Mouse (Mus musculus) MEL (cell line): ENCODE measurements at regions not wholly inside any gene's neighbourhood (a gene's known extent, or its start where the extent isn't known, plus 50 kb on each side); places are given as distances from the start of the nearest gene placed in this dataset.
A peak's percentile ranks its signal among the peaks of the same experiment; 100 is the strongest.

Experiments used
- DNase-seq: peaks from one replicate; pipeline ENCODE4 v3.0.0; 2011; ENCODE audit warnings: low read depth, low spot score
- H3K27ac ChIP-seq: 2 replicates; pipeline ENCODE4 v1.5.1; 2012; ENCODE audit warnings: low read depth, mild to moderate bottlenecking, control low read depth, low read length, moderate library complexity; ENCODE audit not compliant: control insufficient read depth
- H3K27me3 ChIP-seq, 2 experiments: fragments of 150-350 bp in 1 of 2; sonication (generic) in 1 of 2; 2 replicates each; pipeline ENCODE4 v1.6.1; 2012; ENCODE audit warnings: low read length in 2 of 2, mild to moderate bottlenecking in 2 of 2, improper control_type of control experiment in 1 of 2, moderate library complexity in 1 of 2; ENCODE audit not compliant: insufficient read depth in 2 of 2, control insufficient read depth in 1 of 2
- H3K36me3 ChIP-seq, 2 experiments: 2 replicates each; pipeline ENCODE4 v1.6.1; 2012 to 2014; ENCODE audit warnings: low read length in 2 of 2, improper control_type of control experiment in 1 of 2, inconsistent platforms in 1 of 2, mild to moderate bottlenecking in 1 of 2; ENCODE audit not compliant: insufficient read depth in 2 of 2, control insufficient read depth in 1 of 2
- H3K4me1 ChIP-seq, 2 experiments: fragments of 150-350 bp in 1 of 2; sonication (generic) in 1 of 2; 2 replicates each; pipeline ENCODE4 v1.6.1; 2012; ENCODE audit warnings: low read length in 2 of 2, improper control_type of control experiment in 1 of 2, mild to moderate bottlenecking in 1 of 2; ENCODE audit not compliant: insufficient read depth in 2 of 2, control insufficient read depth in 1 of 2
- H3K4me3 ChIP-seq, 2 experiments: fragments of 150-350 bp in 1 of 2; sonication (generic) in 1 of 2; 2 replicates each; pipeline ENCODE4 v1.5.1; 2012; ENCODE audit warnings: low read depth in 2 of 2, low read length in 2 of 2, mild to moderate bottlenecking in 2 of 2, moderate library complexity in 2 of 2, control low read depth in 1 of 2, improper control_type of control experiment in 1 of 2; ENCODE audit not compliant: control insufficient read depth in 1 of 2, insufficient read depth in 1 of 2
- H3K79me2 ChIP-seq: 2 replicates; pipeline ENCODE4 v1.6.1; 2012; ENCODE audit warnings: mild to moderate bottlenecking, low read length, moderate library complexity; ENCODE audit not compliant: control insufficient read depth, poor library complexity, insufficient read depth
- H3K9ac ChIP-seq: 2 replicates; pipeline ENCODE4 v1.6.1; 2012; ENCODE audit warnings: low read depth, mild to moderate bottlenecking, control low read depth, low read length, moderate library complexity; ENCODE audit not compliant: control insufficient read depth, poor library complexity, severe bottlenecking
- H3K9me3 ChIP-seq: fragments of 150-350 bp; sonication (generic); replicated peaks from 2 replicates; pipeline ENCODE4 v1.6.1; 2012; ENCODE audit warnings: mild to moderate bottlenecking, low read length, improper control_type of control experiment, moderate library complexity; ENCODE audit not compliant: insufficient read depth
- BHLHE40 ChIP-seq: IDR thresholded peaks from 2 replicates; pipeline ENCODE4 v1.6.1; 2012; ENCODE audit warnings: low read depth, mild to moderate bottlenecking, inconsistent platforms, low read length, improper control_type of control experiment, borderline replicate concordance
- CTCF ChIP-seq, 3 experiments: IDR thresholded peaks in 2 of 3; conservative IDR thresholded peaks in 1 of 3; 2 replicates each; pipeline ENCODE4 v1.5.1; 2011 to 2012; ENCODE audit warnings: low read length in 3 of 3, low read depth in 2 of 3, mild to moderate bottlenecking in 2 of 3, improper control_type of control experiment in 1 of 3, inconsistent platforms in 1 of 3, mixed read lengths in 1 of 3, moderate library complexity in 1 of 3; ENCODE audit not compliant: control insufficient read depth in 1 of 3, insufficient read depth in 1 of 3, poor library complexity in 1 of 3, severe bottlenecking in 1 of 3
- ETS1 ChIP-seq: IDR thresholded peaks from 2 replicates; pipeline ENCODE4 v1.6.1; 2012; ENCODE audit warnings: low read depth, mild to moderate bottlenecking, inconsistent platforms, low read length, improper control_type of control experiment, moderate library complexity
- GABPA ChIP-seq: IDR thresholded peaks from 2 replicates; pipeline ENCODE4 v1.6.1; 2012; ENCODE audit warnings: low read depth, mild to moderate bottlenecking, inconsistent platforms, low read length, improper control_type of control experiment, moderate library complexity
- JUND ChIP-seq: IDR thresholded peaks from 2 replicates; pipeline ENCODE4 v1.6.1; 2011; ENCODE audit warnings: low read depth, mild to moderate bottlenecking, improper control_type of control experiment, low read length
- MAFK ChIP-seq: IDR thresholded peaks from 2 replicates; pipeline ENCODE4 v1.6.1; 2011; ENCODE audit warnings: low read depth, mild to moderate bottlenecking, low read length, improper control_type of control experiment, borderline replicate concordance
- MEF2A ChIP-seq: IDR thresholded peaks from 2 replicates; pipeline ENCODE4 v1.6.1; 2014; ENCODE audit warnings: low read depth, mild to moderate bottlenecking, inconsistent platforms, low read length, improper control_type of control experiment; ENCODE audit not compliant: poor library complexity, insufficient replicate concordance, severe bottlenecking; ENCODE audit errors: extremely low read depth
- MYB ChIP-seq: IDR thresholded peaks from 2 replicates; pipeline ENCODE4 v1.6.1; 2011; ENCODE audit warnings: mild to moderate bottlenecking, low read depth, low read length, improper control_type of control experiment
- POLR2AphosphoS2 ChIP-seq: IDR thresholded peaks from 2 replicates; pipeline ENCODE4 v1.6.1; 2011; ENCODE audit warnings: low read length, improper control_type of control experiment
- TBP ChIP-seq: IDR thresholded peaks from 2 replicates; pipeline ENCODE4 v1.8.0; 2011; ENCODE audit warnings: low read depth, low read length, improper control_type of control experiment
- USF1 ChIP-seq: IDR thresholded peaks from 2 replicates; pipeline ENCODE4 v1.6.1; 2014; ENCODE audit warnings: low read depth, mild to moderate bottlenecking, inconsistent platforms, low read length, improper control_type of control experiment, moderate library complexity
- USF2 ChIP-seq, 2 experiments: IDR thresholded peaks; 2 replicates each; pipeline ENCODE4 v1.6.1; 2011 to 2012; ENCODE audit warnings: improper control_type of control experiment in 2 of 2, low read length in 2 of 2, borderline replicate concordance in 1 of 2, inconsistent platforms in 1 of 2, low read depth in 1 of 2, mild to moderate bottlenecking in 1 of 2; ENCODE audit not compliant: insufficient read depth in 1 of 2

GRCm38 (mm10) chr4:140432101-140432500, 185.5 kb upstream of the Igsf21 start:
- no peaks in the 10 kb centered on the region for H3K27me3 ChIP-seq
- no peaks in the 10 kb centered on the region for H3K9me3 ChIP-seq
- H3K4me3 ChIP-seq: no peak overlapping the region

GRCm38 (mm10) chr4:140427039-140427438, 180.5 kb upstream of the Igsf21 start:
- Histone ChIP-seq H3K4me1 (no peaks in the 10 kb centered on the region), H3K36me3 (no peaks in the 10 kb centered on the region), H3K9me3 (no peaks in the 10 kb centered on the region), H3K27me3 (no peaks in the 10 kb centered on the region), H3K9ac (no peak overlapping the region), H3K79me2 (no peaks in the 10 kb centered on the region), H3K4me3 (no peak overlapping the region)
- no peak for DNase-seq
- TF ChIP-seq MYB (no peak), CTCF (IDR thresholded peaks at IDR 0.05 in 2 of 3, conservative IDR thresholded peaks at IDR 0.05 in 1 of 3; ENCODE audit: control insufficient read depth in 1 of 3, insufficient read depth in 1 of 3, low read depth in 2 of 3, low read length in 3 of 3, poor library complexity in 1 of 3, severe bottlenecking in 1 of 3) (0 out of 6 replicates have a peak, but pooled peaks of 1 of the 3 experiments have one; percentile 11)
- TF ChIP-seq, all 39 proteins: peak for 1
- H3K27ac ChIP-seq: no peak overlapping the region

More at GRCm38 (mm10) chr4:140432101-140432500, 185.5 kb upstream of the Igsf21 start:
- Histone ChIP-seq H3K27ac (no peak overlapping the region), H3K79me2 (no peaks in the 10 kb centered on the region), H3K9ac (no peak overlapping the region), H3K36me3 (no peaks in the 10 kb centered on the region), H3K4me1 (no peaks in the 10 kb centered on the region)
- no peak for DNase-seq
- TF ChIP-seq GABPA (no peak), USF1 (no peak), ETS1 (no peak), USF2 (IDR thresholded peaks at IDR 0.05; ENCODE audit: borderline replicate concordance in 1 of 2, insufficient read depth in 1 of 2, low read depth in 1 of 2, low read length in 2 of 2) (no peak), MEF2A (no peak), POLR2AphosphoS2 (no peak), BHLHE40 (no peak)

- H3K79me2 ChIP-seq: no peaks in the 10 kb centered on the region
- H3K27me3 ChIP-seq: no peaks in the 10 kb centered on the region
- H3K9me3 ChIP-seq: no peaks in the 10 kb centered on the region
- H3K4me1 ChIP-seq: no peaks in the 10 kb centered on the region
- DNase-seq: no peak
- TF ChIP-seq TBP: no peak
- no peak for TF ChIP-seq MEF2A
- TF ChIP-seq JUND: no peak
- no peak for TF ChIP-seq ETS1
- TF ChIP-seq BHLHE40: no peak
- TF ChIP-seq USF2 (IDR thresholded peaks at IDR 0.05; ENCODE audit: borderline replicate concordance in 1 of 2, insufficient read depth in 1 of 2, low read depth in 1 of 2, low read length in 2 of 2): no peak
- TF ChIP-seq MAFK: no peak
- TF ChIP-seq POLR2AphosphoS2: no peak
- TF ChIP-seq MYB: no peak
- no peak overlapping the region for H3K9ac ChIP-seq
- H3K4me3 ChIP-seq: no peak overlapping the region
- no peak overlapping the region for H3K27ac ChIP-seq
- H3K36me3 ChIP-seq: no peaks in the 10 kb centered on the region
Measured at GRCm38 (mm10) chr4:140423791-140424190, 177.2 kb upstream of the Igsf21 start.
